Mouse (Mus musculus): ENCODE measurements around the gene Ddx10. TPM values are rescaled to one million over a fixed set of nuclear protein-coding genes. Genes with fewer than 3 reads are reported as not detected.

Gene Ddx10
- total RNA-seq, 2 experiments from 2014 or later: 19.2 to 21.1 TPM

Other genes with a start within 250 kb of the Ddx10 start
- gene Exph5, start 53.6 kb upstream of the Ddx10 start, total RNA-seq (2021): under 1 TPM; 0.07 to 0.13 TPM
- gene Kdelc2, start 136.0 kb upstream of the Ddx10 start, total RNA-seq (2021): 10 to 100 TPM; 10.9 to 11.8 TPM
- gene 4930550C14Rik, start 154.3 kb upstream of the Ddx10 start, total RNA-seq (2021): 1 to 10 TPM in 1 of 2 experiments, under 1 TPM in 1; 0.70 to 1.9 TPM